Mouse (Mus musculus): Measurements from ENCODE around the gene Tagap. TPM values are rescaled to one million over a fixed set of nuclear protein-coding genes. Genes with fewer than 3 reads are reported as not detected.

The Tagap gene
- polyA plus RNA-seq, 1 experiment, result 1.4 TPM

DNA sequence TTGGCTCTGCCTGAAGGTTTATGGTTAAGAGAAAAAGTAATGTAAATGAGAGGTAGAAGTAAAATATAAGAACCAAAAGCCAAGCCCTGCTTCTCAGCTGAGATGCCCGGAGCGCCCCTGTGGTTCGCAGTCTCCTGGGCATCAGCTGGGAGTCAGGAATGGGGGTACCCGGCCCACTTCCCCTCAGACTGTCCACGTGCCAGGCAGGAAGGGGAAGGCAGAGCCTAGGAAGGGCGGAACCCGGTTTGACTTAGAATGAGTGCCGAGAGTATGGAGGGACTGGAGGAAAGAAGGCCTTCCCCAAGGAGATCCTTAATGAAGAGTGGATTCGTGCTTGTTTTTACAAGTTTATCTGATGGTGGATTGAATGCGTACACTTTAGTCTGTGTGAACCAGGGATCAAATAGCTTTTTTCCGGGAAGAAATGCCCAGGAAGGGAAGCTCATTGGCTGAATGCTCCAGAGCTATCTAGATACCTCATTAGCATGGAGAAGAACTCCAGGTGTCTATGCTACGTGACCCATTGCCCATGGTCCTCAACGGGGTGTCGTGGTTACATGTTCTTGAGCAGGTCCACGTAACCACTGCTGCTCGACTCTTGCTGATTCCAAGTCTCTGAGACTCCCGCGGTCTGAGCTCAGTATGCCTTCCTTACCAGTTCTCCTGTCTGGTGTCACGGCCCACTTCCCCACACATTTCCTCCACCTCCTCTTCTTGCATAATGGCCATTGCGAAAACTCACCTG is 38.6 kb upstream of the Tagap start:
- WGBS, result 85% methylated on average over 20 of the region's 20 CpGs
- Histone ChIP-seq H3K4me1 (ENCODE audit: control insufficient read depth, insufficient read depth, insufficient read length, low read length) (no peaks in the 10 kb centered on the region), H3K27me3 (ENCODE audit: control insufficient read depth, insufficient read depth, low read length) (no peaks in the 10 kb centered on the region), H3K36me3 (ENCODE audit: control insufficient read depth, insufficient read depth, low read length) (no peaks in the 10 kb centered on the region), H3K4me3 (ENCODE audit: low read depth, low read length) (no peak overlapping the region), H3K27ac (ENCODE audit: insufficient read depth, low read depth, low read length) (no peak overlapping the region)
- TF ChIP-seq CTCF (IDR thresholded peaks at IDR 0.05; ENCODE audit: extremely low read depth, insufficient read length, insufficient replicate concordance, low read depth, low read length) (no peak), POLR2A (IDR thresholded peaks at IDR 0.05; ENCODE audit: low read depth, low read length) (no peak)

DNA sequence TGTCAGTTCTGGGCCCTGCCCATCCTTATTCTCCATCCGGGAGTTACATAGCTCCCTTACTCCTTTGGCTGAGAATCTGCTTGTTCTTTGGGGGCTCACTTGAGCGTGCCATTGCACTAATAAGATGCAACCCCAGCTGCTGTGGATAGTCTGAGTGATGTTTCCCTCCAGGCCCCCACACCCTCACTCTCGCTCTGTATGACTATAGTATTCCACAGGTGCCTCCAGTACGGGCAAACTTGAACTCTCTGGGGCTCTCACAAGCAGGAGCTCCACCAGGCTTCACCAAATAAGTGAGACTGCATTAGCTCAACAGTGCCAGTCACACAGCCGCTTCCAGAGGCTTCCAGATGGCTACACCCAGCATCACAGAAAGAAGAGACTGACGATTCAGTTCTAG is 37.5 kb upstream of the Tagap start:
- Histone ChIP-seq H3K4me3 (ENCODE audit: low read depth, low read length) (no peak overlapping the region), H3K27ac (ENCODE audit: insufficient read depth, low read depth, low read length) (no peak overlapping the region), H3K27me3 (ENCODE audit: control insufficient read depth, insufficient read depth, low read length) (no peaks in the 10 kb centered on the region), H3K36me3 (ENCODE audit: control insufficient read depth, insufficient read depth, low read length) (no peaks in the 10 kb centered on the region), H3K4me1 (ENCODE audit: control insufficient read depth, insufficient read depth, insufficient read length, low read length) (no peaks in the 10 kb centered on the region)
- TF ChIP-seq POLR2A (IDR thresholded peaks at IDR 0.05; ENCODE audit: low read depth, low read length), result no peak
- TF ChIP-seq CTCF (IDR thresholded peaks at IDR 0.05; ENCODE audit: extremely low read depth, insufficient read length, insufficient replicate concordance, low read depth, low read length), result no peak
- 88% methylated on average over 6 of the region's 6 CpGs for WGBS

DNA sequence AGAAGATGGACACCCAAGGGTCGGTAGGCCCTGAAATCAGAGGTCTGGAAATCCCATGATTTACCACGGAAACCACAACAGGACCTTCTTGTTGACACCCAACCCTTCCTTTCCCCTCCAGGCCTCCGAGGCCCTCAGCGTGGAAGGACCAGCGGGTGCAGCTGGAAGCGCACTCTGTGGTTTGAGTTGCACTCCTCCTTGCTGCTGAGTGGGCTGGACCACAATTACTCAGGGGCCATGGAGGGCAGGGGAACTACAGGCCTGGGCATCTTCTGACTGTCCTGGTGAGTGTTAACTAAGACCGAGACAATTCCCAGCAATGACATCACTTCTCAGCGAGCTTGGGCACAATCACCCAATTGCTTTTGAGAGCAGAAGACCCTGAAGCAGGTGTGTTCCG is 36.8 kb upstream of the Tagap start:
- no peak for TF ChIP-seq POLR2A (IDR thresholded peaks at IDR 0.05; ENCODE audit: low read depth, low read length)
- H3K27ac ChIP-seq (ENCODE audit: insufficient read depth, low read depth, low read length), result no peak overlapping the region
- H3K4me1 ChIP-seq (ENCODE audit: control insufficient read depth, insufficient read depth, insufficient read length, low read length), result no peaks in the 10 kb centered on the region
- H3K36me3 ChIP-seq (ENCODE audit: control insufficient read depth, insufficient read depth, low read length), result no peaks in the 10 kb centered on the region
- no peaks in the 10 kb centered on the region for H3K27me3 ChIP-seq (ENCODE audit: control insufficient read depth, insufficient read depth, low read length)
- no peak overlapping the region for H3K4me3 ChIP-seq (ENCODE audit: low read depth, low read length)
- WGBS, result 71% methylated on average over 9 of the region's 9 CpGs

DNA sequence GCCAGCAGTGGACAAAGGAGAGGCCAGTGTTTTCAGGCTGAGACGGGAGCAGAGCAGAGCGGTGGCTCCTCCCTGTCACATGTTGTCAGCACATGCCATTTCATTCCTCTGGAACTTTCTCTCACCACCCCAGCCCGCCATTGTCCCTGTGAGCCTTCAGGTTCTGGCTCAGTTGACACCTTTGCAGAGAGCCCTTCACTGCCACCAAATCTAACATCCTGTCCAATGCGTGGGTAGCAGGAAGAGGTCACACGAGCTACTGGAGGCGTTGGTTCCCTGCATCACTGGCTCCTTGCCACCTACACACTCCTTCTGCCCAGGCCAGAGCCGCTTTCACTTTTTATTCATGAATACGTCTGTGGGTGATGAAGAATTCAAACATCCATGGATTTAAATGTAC is 33.1 kb upstream of the Tagap start:
- no peaks in the 10 kb centered on the region for H3K36me3 ChIP-seq (ENCODE audit: control insufficient read depth, insufficient read depth, low read length)
- WGBS, result 38% methylated on average over 8 of the region's 8 CpGs
- TF ChIP-seq CTCF (IDR thresholded peaks at IDR 0.05; ENCODE audit: extremely low read depth, insufficient read length, insufficient replicate concordance, low read depth, low read length) (no peak), POLR2A (IDR thresholded peaks at IDR 0.05; ENCODE audit: low read depth, low read length) (no peak)
- H3K4me1 ChIP-seq (ENCODE audit: control insufficient read depth, insufficient read depth, insufficient read length, low read length), result 0 out of 2 replicates have a peak, but pooled peaks cover 6% of the 10 kb centered on the region
- H3K27me3 ChIP-seq (ENCODE audit: control insufficient read depth, insufficient read depth, low read length), result no peaks in the 10 kb centered on the region
- no peak overlapping the region for H3K4me3 ChIP-seq (ENCODE audit: low read depth, low read length)
- no peak overlapping the region for H3K27ac ChIP-seq (ENCODE audit: insufficient read depth, low read depth, low read length)

DNA sequence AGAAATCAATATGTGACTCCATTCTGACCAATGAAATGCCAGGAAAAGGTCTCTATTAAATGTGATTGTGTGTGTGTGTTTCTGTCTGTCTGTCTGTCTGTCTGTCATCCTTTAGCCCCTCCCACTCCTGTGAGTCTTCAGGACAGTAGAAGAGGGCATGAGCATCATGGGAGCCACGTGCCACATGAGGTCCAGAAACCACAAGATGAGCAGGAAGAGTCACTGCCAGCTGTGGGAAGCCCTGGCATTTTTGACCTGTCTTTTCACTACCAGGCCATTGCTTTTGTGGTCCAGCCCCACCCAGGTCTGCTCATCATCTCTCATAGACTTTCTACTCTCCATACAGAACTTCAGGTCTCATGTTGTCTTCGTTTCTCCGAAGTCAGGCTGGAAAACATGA is 31.7 kb upstream of the Tagap start:
- Histone ChIP-seq H3K27me3 (ENCODE audit: control insufficient read depth, insufficient read depth, low read length) (no peaks in the 10 kb centered on the region), H3K36me3 (ENCODE audit: control insufficient read depth, insufficient read depth, low read length) (no peaks in the 10 kb centered on the region), H3K4me1 (ENCODE audit: control insufficient read depth, insufficient read depth, insufficient read length, low read length) (0 out of 2 replicates have a peak, but pooled peaks cover 6% of the 10 kb centered on the region), H3K4me3 (ENCODE audit: low read depth, low read length) (no peak overlapping the region), H3K27ac (ENCODE audit: insufficient read depth, low read depth, low read length) (no peak overlapping the region)
- TF ChIP-seq POLR2A (IDR thresholded peaks at IDR 0.05; ENCODE audit: low read depth, low read length), result no peak
- 84% methylated on average over 3 of the region's 3 CpGs for WGBS

DNA sequence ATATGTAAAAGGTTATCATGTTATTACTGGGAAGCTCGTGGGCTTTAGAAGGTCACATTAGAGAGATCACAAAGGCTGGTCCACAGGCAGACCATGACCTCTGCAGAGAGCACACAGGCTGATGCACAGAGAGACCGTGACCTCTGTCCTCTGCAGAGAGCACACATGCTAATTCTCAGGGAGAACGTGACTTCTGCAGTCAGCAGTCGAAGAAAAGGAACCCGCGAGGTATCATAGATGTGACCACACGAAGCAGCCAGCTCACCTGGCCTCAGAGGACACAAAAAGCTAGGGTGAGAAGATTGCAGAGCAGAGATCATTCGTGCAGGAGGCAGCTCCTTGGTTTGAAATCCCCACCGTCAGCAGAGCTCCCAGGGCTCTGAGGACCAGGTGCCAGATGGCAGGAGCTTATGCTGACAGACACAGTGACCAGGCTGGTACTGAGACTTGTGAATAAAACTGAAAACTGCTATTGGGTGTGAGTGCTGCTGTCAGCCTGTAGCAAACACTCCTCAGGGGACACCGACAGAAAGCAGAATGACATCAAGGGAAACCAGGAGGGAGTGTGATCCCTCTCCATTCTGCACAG is 29.7 kb upstream of the Tagap start:
- no peaks in the 10 kb centered on the region for H3K36me3 ChIP-seq (ENCODE audit: control insufficient read depth, insufficient read depth, low read length)
- no peaks in the 10 kb centered on the region for H3K27me3 ChIP-seq (ENCODE audit: control insufficient read depth, insufficient read depth, low read length)
- H3K4me3 ChIP-seq (ENCODE audit: low read depth, low read length), result no peak overlapping the region
- no peak for TF ChIP-seq POLR2A (IDR thresholded peaks at IDR 0.05; ENCODE audit: low read depth, low read length)
- TF ChIP-seq CTCF (IDR thresholded peaks at IDR 0.05; ENCODE audit: extremely low read depth, insufficient read length, insufficient replicate concordance, low read depth, low read length), result no peak
- 0 out of 2 replicates have a peak, but pooled peaks cover 6% of the 10 kb centered on the region for H3K4me1 ChIP-seq (ENCODE audit: control insufficient read depth, insufficient read depth, insufficient read length, low read length)
- WGBS, result 59% methylated on average over 10 of the region's 10 CpGs
- H3K27ac ChIP-seq (ENCODE audit: insufficient read depth, low read depth, low read length), result no peak overlapping the region

DNA sequence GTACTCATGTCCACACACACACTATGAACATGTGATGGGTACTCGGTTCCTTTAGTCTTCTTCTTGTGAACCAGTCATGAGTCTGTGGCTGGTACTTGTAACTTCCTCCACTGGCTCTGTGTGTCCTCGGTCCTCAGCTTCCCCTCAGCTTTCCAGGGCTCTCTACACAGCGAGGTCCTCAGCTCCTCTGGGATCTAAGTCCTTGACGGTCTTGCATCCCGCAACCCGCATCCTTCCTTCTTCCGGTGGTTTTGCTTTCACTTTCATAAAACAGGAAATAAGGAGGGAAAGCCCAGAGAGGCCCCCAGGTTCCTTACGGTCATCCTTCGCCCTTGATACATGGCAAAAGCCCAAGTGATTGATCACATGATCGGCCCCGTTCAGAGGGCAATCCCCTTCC is 28.7 kb upstream of the Tagap start:
- 51% methylated on average over 11 of the region's 11 CpGs for WGBS
- Histone ChIP-seq H3K4me3 (ENCODE audit: low read depth, low read length) (peak overlapping the region; percentile 44), H3K27ac (ENCODE audit: insufficient read depth, low read depth, low read length) (no peak overlapping the region), H3K36me3 (ENCODE audit: control insufficient read depth, insufficient read depth, low read length) (no peaks in the 10 kb centered on the region), H3K4me1 (ENCODE audit: control insufficient read depth, insufficient read depth, insufficient read length, low read length) (0 out of 2 replicates have a peak, but pooled peaks cover 6% of the 10 kb centered on the region), H3K27me3 (ENCODE audit: control insufficient read depth, insufficient read depth, low read length) (no peaks in the 10 kb centered on the region)
- no peak for TF ChIP-seq CTCF (IDR thresholded peaks at IDR 0.05; ENCODE audit: extremely low read depth, insufficient read length, insufficient replicate concordance, low read depth, low read length)
- no peak for TF ChIP-seq POLR2A (IDR thresholded peaks at IDR 0.05; ENCODE audit: low read depth, low read length)

All from small intestine, adult 2 months (tissue).